Mouse (Mus musculus) E14TG2a.4 (cell line): Measurements from ENCODE around the gene Adamts18.

Experiments used
- H3K27me3 ChIP-seq: 2 replicates; pipeline ENCODE4 v1.6.1; 2014; ENCODE audit warnings: low read length, control low read depth; ENCODE audit not compliant: insufficient read depth
- H3K36me3 ChIP-seq: 2 replicates; pipeline ENCODE4 v1.6.1; 2014; ENCODE audit warnings: low read length, control low read depth; ENCODE audit not compliant: insufficient read depth
- H3K4me1 ChIP-seq: replicated peaks from 2 replicates; pipeline ENCODE4 v1.6.1; 2014; ENCODE audit warnings: low read depth, low read length, control low read depth
- H3K4me3 ChIP-seq: replicated peaks from 2 replicates; pipeline ENCODE4 v1.5.1; 2014; ENCODE audit warnings: mild to moderate bottlenecking, low read length
- H3K9me3 ChIP-seq: 2 replicates; pipeline ENCODE4 v1.6.1; 2014; ENCODE audit warnings: low read length, control low read depth
- CTCF ChIP-seq: conservative IDR thresholded peaks from 2 replicates; pipeline ENCODE4 v1.5.1; 2014; ENCODE audit warnings: low read length
- NANOG ChIP-seq: IDR thresholded peaks from 2 replicates; pipeline ENCODE4 v1.6.1; 2014; ENCODE audit warnings: borderline replicate concordance, low read length, mixed read lengths
- POU5F1 ChIP-seq: IDR thresholded peaks from 2 replicates; pipeline ENCODE4 v1.6.1; 2014; ENCODE audit warnings: low read length, borderline replicate concordance

The Adamts18 gene

DNA sequence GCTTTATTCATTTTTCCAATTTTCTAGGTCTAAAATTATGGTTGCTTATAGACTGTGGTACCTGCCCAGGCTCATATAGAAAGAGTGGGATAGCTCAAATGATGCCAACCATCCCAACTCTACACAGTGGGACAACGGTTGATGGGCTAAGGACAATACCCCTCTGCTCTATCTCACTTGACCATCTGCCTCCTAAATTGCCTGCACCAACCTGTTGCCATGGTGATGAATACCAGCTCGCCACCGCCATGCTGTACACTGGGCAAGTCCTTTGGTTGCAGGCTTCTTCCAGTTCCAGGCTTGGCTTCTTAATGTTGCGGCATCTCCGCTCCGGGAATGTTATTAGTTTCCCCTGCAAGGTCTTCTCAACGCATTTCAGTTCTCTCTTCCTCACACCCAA is 143.6 kb downstream of the Adamts18 start:
- no peaks in the 10 kb centered on the region for H3K4me1 ChIP-seq
- no peaks in the 10 kb centered on the region for H3K36me3 ChIP-seq
- peaks cover 19% of the 10 kb centered on the region for H3K9me3 ChIP-seq
- TF ChIP-seq CTCF (no peak), POU5F1 (no peak), NANOG (no peak)
- no peaks in the 10 kb centered on the region for H3K27me3 ChIP-seq
- H3K4me3 ChIP-seq, result no peak overlapping the region

DNA sequence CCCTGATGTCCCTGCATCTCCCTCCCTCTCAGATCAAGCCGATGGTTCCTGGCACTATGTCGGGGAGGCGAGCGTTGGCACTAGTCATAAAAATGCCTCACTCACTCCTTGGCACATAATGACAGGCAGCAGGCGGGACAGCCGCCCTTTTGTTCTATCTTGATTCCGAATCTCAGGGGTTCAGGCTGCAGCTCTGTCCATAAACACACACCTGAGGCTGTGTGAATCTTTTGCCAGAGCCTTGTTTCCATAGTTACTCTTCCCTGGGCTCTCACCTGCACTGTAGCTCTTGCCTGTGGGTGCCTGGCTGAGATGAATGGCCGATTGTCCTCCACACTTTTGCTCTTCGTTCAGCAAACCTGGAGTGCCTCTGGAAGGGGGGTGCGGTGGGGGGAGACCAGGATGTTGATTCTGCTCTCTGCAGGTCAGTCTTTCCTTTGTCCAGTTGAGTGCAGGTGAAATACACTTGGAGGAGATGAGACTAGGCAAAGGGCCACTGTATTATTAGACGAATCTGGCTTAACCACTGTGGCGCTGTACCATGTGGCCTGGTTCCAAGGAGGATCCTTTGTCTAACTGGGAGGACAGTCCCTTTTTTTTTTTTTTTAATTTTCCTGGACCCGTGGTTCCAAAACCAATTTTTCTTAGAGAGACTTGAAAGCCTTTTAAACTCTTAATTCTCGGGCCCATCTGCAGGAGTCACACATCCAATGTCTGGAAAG is 156.8 kb downstream of the Adamts18 start:
- Histone ChIP-seq H3K27me3 (no peaks in the 10 kb centered on the region), H3K4me1 (no peaks in the 10 kb centered on the region), H3K4me3 (no peak overlapping the region), H3K36me3 (no peaks in the 10 kb centered on the region), H3K9me3 (no peaks in the 10 kb centered on the region)
- TF ChIP-seq NANOG, result no peak
- TF ChIP-seq CTCF, result no peak
- TF ChIP-seq POU5F1, result no peak

DNA sequence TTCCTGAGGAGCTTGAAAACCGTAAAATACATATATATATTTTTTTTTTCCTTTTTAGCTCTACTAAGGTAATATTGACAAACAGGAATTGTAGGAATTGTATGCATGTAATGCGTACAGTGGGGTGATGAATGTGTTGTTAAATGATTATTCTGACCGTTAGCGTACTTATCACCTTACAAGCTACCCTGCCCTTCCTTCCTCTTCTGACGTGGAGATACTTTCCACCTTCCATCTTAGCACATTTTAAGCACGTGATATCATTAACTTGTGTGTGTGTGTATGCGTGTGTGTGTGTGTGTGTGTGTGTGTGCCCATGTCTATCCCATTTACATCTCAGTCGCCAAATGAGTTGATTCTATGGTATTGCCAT is 160.0 kb downstream of the Adamts18 start:
- H3K4me3 ChIP-seq, result no peak overlapping the region
- no peaks in the 10 kb centered on the region for H3K4me1 ChIP-seq
- TF ChIP-seq NANOG (no peak), CTCF (no peak), POU5F1 (no peak)
- no peaks in the 10 kb centered on the region for H3K9me3 ChIP-seq
- no peaks in the 10 kb centered on the region for H3K36me3 ChIP-seq
- no peaks in the 10 kb centered on the region for H3K27me3 ChIP-seq

DNA sequence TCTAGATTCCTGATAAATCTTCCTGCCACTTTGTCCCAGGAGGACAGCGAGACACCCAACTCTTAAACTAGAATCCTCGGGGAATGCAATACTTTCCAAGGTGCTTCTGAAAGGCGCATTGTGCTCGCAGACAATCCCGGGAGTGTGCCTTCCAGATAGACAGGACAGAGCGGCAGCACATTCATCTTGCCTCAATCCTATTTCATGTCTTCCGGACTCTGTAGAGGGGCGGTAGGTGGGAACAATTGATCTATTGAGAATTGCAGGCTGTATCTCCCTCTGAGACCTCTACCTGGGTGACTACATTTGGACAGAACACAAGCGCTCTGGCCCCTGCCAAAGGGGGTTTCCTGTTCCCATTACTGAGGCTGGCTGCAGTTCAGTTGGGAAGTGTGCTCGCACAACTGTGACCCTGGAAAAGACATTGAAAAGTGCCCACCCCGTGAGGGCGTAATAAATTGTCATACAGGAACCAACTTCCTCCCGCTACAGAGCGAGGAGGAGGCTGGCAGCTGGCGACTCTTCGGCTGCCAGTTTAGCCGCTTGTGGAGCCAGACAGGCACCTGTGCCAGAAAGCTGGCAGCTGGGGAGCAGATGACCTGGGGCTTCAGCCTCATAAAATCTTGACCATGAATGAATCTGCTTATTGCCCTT is 160.5 kb downstream of the Adamts18 start:
- H3K27me3 ChIP-seq, result no peaks in the 10 kb centered on the region
- no peaks in the 10 kb centered on the region for H3K36me3 ChIP-seq
- H3K9me3 ChIP-seq, result no peaks in the 10 kb centered on the region
- TF ChIP-seq NANOG (no peak), CTCF (no peak), POU5F1 (no peak)
- 0 out of 2 replicates have a peak overlapping the region, but pooled peaks have one; percentile 13 for H3K4me3 ChIP-seq
- H3K4me1 ChIP-seq, result no peaks in the 10 kb centered on the region

DNA sequence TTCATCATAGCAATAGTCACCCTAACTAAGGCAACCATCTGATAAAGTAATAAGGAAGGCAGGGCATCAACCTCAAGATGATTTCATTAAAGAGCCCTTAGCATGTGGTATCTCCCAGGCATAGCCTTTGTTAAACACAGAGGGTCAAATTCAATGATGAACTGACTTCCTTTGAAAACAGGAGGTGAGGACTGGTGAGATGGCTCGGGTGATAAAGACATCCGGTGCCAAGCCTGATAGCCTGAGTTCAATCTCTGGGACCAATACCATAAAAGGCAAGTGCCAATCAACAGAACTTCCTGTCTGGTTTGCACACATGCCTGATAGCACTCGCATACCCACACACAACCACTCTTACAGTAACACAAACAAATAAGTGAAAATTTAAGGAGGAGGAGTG is 169.2 kb downstream of the Adamts18 start:
- no peak for TF ChIP-seq NANOG
- TF ChIP-seq POU5F1, result no peak
- TF ChIP-seq CTCF, result no peak
- Histone ChIP-seq H3K27me3 (no peaks in the 10 kb centered on the region), H3K36me3 (no peaks in the 10 kb centered on the region), H3K9me3 (no peaks in the 10 kb centered on the region), H3K4me3 (no peak overlapping the region), H3K4me1 (no peaks in the 10 kb centered on the region)

DNA sequence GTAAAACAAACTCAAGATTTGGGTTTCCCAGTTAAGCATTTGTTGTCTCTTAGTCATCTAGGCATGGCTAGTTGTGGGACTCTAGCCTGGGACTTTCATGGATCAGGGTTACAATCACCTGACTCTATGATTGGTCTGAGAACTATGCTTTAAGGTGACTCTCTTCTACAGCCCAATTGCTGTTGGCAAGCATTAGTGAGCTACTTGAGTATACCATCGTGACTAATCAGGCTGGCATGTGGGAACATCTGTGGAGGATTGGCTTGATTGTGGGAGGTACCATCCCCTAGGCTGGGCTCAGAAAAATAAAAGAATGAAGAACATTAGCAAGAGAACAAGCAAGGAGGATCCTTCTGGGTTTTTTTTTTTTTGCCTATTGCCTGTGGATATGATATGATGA is 171.7 kb downstream of the Adamts18 start:
- Histone ChIP-seq H3K9me3 (no peaks in the 10 kb centered on the region), H3K36me3 (no peaks in the 10 kb centered on the region), H3K27me3 (no peaks in the 10 kb centered on the region), H3K4me3 (no peak overlapping the region), H3K4me1 (no peaks in the 10 kb centered on the region)
- no peak for TF ChIP-seq NANOG
- TF ChIP-seq CTCF, result no peak
- no peak for TF ChIP-seq POU5F1

DNA sequence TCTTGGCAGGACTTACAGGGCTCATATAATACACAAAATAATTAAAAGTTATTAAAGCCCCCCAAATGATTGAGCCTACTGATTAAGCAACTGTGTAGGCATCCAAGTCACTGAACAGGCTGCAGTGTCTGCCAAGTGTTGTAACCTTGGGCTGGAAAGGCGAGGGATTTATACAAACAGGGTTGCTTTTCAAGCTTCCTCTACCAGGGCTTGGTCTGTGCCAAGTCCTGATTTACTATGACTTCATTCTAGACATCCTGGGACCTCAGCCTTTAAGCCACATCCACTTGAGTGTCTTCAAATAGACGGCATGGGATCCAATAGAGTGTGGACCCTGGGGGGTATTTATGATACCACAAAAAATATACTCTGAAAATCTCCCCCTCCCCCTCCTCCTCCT is 173.3 kb downstream of the Adamts18 start:
- no peak for TF ChIP-seq POU5F1
- TF ChIP-seq NANOG, result no peak
- TF ChIP-seq CTCF, result no peak
- Histone ChIP-seq H3K27me3 (no peaks in the 10 kb centered on the region), H3K36me3 (no peaks in the 10 kb centered on the region), H3K4me3 (no peak overlapping the region), H3K4me1 (no peaks in the 10 kb centered on the region), H3K9me3 (no peaks in the 10 kb centered on the region)

DNA sequence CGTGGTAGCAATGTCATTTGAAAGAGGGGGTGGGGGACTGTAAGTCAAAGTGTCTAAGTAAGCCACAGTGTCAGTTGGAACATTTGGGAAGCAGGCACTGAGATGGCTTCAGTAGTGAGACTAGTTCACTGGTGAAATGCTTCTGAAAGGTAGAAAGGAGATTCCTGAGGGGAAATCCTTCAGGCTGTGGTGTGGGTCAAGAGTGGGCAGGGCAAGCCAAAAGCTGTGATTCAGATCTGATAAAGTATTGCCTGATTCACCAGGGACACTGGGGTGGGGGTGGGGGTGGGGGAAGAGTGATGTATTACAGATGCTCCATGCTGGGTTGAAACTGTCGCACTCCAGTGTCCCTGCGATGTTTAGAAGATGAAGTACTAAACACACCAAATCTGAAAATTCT is 173.9 kb downstream of the Adamts18 start:
- H3K27me3 ChIP-seq, result no peaks in the 10 kb centered on the region
- H3K4me1 ChIP-seq, result no peaks in the 10 kb centered on the region
- H3K4me3 ChIP-seq, result no peak overlapping the region
- H3K9me3 ChIP-seq, result no peaks in the 10 kb centered on the region
- no peak for TF ChIP-seq NANOG
- no peak for TF ChIP-seq POU5F1
- no peak for TF ChIP-seq CTCF
- no peaks in the 10 kb centered on the region for H3K36me3 ChIP-seq

DNA sequence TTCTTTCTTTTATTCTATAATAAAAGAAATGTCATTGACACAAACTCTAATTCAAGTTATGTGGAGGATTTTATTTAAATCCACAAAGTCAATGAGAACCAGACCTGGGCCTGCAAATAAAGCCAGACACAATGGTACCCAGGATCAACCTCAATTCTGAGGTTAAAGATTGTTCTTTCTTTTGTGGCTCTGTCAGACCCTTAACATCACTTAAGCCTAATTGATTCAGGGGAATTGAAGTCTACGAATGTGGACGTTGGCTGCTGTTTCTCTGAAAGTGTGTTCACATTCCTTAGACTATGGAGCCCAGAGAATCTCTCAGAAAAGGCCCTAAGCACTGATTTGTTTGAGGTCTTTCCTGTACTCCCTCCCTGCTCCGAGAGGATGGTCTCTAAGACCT is 175.2 kb downstream of the Adamts18 start:
- Histone ChIP-seq H3K27me3 (0 out of 2 replicates have a peak, but pooled peaks cover 3% of the 10 kb centered on the region), H3K9me3 (no peaks in the 10 kb centered on the region), H3K36me3 (no peaks in the 10 kb centered on the region), H3K4me1 (no peaks in the 10 kb centered on the region), H3K4me3 (no peak overlapping the region)
- TF ChIP-seq CTCF (no peak), NANOG (no peak), POU5F1 (no peak)
